Mouse (Mus musculus): ENCODE results near the gene Mta2. TPM values are rescaled to one million over a fixed set of nuclear protein-coding genes. Genes with fewer than 3 reads are reported as not detected.
"Not testable (repeated sequence)": the region's sequence is repeated elsewhere in the genome, so short reads cannot be mapped to it uniquely, and the experiment has no call there.

The Mta2 gene
- polyA plus RNA-seq (2017; shearing (Covaris generic)) = 100 to 1,000 TPM in 1 of 2 experiments, 10 to 100 TPM in 1; 58.5 to 101 TPM

GRCm38 (mm10) chr19:8941515-8942217, at the start of gene Mta2:
Gene Mta2, plus strand, starts transcription at chr19:8941875.
- ATAC-seq = peak; percentile 93

DNA sequence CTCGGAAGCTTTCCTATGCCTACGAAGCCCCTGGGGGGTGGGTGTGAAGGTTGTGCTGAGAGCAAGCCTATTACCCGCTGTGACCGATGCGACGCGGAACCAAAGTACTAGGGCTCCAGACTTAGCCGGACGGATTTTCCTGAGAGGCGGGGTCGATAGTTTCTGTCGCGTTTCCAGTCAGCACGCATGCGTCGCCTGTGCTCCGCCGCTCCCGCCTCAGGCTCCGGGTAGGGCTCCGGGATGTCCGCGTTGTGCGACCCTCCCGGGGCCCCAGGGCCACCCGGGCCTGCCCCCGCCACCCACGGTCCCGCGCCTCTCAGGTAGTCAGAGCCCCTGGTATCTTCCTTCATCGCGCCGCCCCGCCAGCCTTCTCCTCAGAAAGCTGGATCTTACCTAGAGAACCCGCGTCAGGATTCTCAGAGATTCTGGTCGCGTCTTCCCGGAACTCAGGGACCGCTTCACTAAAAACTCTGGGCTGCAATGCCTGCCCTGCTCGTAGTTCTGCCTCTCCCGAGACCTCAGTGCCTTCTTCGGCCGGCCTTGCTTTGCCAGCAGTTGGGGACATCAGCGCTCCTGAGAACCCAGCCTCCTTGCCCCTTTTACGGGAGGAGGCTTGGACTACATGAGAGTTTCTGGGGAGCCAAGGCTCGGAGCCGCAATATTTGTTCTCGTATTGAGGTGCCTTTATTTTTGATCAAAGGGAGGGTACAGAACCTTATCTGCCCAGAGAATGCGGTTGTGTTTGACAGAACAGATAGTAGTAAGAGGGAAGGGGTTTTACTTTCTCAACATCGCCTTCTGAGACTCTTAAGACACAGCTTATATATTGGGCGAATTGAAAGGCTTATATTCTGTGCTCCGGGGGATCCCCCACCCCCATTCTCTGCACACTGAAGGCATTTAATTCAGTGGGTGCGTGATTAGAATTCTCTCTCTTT, 48.6 kb upstream of the Mta2 start, which contains the start of gene Ints5:
Ints5 (plus strand) TSS at position 177 of the 938 bp plus-strand sequence.
- peak; percentile 15 for ATAC-seq

DNA sequence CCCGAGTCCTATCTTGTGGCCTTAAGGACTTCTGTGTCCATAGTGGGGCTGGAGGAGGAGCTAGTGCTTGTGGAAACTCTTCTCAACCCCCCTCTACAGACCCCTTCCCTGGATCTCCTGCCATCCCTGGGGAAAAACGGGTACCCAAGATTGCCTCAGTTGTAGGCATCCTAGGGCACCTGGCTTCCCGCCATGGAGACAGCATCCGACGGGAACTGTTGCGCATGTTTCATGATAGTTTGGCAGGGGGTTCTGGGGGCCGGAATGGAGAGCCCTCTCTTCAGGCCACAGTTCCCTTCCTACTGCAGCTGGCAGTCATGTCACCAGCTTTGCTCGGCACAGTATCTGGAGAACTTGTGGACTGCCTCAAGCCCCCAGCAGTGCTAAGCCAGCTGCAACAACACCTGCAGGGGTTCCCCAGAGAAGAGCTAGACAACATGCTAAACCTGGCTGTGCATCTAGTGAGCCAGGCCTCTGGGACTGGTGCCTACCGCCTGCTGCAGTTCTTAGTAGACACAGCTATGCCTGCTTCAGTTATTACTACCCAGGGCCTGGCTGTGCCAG, 46.2 kb upstream of the Mta2 start:
- ATAC-seq = no peak

DNA sequence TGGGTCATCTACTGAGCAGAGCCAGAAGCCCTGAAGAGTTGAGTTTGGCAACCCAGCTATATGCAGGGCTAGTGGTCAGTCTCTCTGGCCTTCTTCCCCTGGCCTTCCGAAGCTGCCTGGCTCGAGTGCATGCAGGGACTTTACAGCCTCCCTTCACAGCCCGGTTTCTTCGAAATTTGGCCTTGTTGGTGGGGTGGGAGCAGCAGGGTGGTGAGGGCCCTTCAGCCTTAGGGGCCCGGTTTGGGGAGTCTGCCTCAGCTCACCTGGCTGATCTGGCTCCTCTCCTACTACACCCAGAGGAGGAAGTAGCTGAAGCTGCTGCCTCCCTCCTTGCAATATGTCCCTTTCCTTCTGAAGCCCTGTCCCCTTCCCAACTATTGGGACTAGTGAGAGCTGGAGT, 45.4 kb upstream of the Mta2 start:
- ATAC-seq = not testable (repeated sequence)

DNA sequence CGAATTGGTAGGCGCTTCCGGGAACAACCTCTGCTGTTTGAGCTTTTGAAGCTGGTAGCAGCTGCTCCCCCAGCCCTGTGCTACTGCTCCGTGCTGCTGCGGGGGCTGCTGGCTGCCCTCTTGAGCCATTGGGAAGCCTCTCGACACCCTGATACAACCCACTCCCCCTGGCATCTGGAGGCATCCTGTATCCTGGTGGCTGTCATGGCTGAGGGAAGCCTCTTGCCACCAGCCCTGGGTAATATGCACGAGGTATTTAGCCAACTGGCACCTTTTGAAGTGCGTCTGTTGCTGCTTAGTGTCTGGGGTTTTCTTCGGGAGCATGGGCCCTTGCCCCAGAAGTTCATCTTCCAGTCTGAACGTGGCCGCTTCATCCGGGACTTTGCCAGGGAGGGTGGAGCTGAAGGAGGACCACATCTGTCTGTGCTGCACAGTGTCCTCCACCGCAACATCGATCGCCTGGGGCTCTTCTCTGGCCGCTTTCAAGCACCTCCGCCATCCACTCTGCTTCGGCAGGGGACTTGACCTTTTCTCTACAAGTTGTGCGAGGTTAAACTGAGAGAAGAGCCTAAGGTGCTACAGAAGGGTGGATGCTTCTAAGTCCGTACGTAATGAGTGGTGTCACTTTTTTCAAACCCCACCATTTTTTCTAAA, 44.3 kb upstream of the Mta2 start:
- not testable (repeated sequence) for ATAC-seq

- peak; percentile 98 for ATAC-seq
These were observed 43.7 kb upstream of the Mta2 start, which contains the start of gene Ganab for GRCm38 (mm10) chr19:8897865-8898495. Gene Ganab, plus strand, starts transcription at chr19:8898071.

DNA sequence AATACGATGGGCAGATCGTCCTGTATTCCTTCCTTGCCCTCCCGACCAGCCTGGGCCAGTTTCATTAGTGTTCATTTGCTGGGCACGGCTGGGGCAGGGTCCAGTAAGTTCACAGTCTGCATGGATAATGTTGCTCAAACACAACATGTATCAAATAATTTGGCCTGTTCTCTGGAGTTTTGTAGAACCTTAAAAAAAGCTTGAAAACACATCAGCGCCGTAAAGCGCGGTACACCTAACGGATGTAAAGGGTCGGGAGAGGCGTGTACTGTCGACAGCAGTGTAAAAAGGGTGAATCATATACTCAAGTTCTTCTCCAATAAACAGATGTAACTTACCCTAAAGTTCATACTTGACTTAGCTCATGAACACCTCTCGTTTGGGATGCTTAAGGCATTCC, 43.1 kb upstream of the Mta2 start:
- ATAC-seq = no peak

GRCm38 (mm10) chr19:8899079-8899478, 42.6 kb upstream of the Mta2 start:
- no peak for ATAC-seq

DNA sequence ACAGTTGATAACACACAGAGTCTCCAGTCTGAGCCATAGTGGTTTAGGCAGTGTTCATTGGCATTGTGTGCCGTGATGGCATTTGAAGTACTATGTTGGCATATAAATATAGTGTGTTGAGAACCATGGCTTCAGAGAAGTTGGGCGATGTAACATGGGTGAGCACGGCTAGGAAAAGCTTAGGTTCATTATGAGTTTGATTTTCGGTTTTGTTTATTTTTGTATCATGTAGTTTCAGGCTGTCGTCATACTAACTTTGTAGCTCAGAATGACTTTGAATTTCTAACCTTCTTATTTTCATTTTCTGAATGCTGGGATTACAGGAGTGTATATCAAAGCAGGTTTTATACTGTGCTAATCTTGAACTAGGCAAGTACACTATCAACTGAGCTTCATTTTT, 38.3 kb upstream of the Mta2 start:
- ATAC-seq = no peak

DNA sequence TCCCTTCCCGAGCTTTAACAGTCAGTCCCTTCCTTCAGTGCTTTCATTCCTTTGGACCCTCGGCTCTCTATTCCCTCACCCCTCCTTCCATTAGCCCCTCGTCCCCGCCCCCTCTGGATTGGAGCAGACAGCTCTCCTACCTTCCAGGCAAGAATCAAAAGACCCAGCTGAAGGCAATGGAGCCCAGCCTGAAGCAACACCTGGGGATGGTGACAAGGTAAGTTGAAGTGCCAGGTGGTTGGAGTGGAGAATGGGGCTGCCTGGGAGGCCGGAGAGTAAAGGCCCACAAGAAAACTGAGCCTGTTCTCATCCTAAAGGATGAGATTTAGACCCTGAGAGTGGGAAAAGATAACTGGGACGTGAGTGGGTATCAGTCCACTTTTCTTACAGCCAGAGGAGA, 33.1 kb upstream of the Mta2 start:
- no peak for ATAC-seq

- no peak for ATAC-seq
These were observed 29.9 kb upstream of the Mta2 start for GRCm38 (mm10) chr19:8911810-8912209.

DNA sequence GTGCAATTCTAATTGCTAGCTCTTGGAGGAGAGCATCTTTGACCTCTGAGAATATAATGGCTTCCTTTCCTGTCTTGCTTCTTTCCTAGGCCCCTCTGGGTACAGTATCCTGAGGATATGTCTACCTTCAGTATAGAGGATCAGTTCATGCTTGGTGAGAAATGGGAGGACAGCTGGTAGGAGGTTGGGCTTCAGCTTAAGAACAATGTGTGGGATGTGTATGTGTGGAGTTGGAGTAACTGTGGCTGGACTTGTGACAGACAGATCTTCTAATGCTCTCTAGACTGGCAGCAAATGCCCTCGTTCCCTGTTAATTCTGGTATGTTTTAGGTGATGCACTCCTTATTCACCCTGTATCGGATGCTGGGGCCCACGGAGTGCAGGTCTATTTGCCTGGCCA, 27.5 kb upstream of the Mta2 start:
- ATAC-seq = no peak

- ATAC-seq = peak; percentile 31
These were observed 22.7 kb upstream of the Mta2 start for GRCm38 (mm10) chr19:8919000-8919399.

DNA sequence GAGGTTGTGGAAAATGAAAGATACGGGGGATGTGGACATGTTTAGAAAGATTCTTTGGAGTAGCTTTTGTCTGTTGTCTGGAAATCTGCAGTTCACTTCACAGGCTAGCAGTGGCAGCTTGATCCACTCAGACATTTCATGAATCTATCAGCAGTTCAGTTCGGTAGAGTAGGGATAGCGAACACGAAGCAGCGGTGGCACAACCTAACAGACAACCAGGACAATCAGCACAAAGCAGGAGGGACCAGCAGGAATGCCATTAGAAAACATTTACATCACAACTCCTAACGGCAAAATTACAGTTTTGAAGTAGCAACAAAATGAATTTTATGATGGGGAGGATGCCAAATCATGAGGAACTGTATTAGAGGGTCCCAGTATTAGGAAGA, 22.0 kb upstream of the Mta2 start:
- ATAC-seq = no peak

DNA sequence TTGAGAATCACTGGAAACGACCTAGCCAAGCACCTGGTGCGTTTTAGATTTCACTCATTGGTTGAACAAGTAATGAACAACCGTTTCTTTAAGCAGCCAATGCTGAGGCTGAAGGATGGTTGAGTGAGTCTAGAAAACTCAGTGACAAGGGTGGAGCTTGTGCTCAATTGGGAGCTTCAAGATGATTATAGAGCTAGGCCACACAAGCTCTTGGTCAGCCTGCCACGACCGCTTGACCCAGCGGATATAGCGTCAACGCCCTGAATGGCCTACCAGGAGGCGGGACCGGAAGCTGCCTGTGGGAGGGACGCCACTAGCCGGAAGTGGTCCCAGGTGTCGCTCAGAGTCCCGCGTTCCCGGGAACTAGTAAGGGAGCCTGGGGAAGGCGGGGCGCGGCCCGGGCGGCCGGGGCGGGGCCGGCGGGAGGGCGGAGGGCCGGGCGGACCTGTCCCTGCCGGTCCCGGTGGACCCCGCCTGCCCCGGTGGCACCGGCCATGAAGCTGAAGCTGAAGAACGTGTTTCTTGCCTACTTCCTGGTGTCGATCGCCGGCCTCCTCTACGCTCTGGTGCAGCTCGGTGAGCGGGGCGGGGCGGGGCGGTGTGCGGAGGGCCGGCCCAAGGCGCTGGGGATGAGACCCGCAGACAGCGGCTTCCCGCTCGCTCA, 21.5 kb upstream of the Mta2 start, which contains the start of gene B3gat3:
B3gat3 (plus strand) TSS at position 302 of the 664 bp plus-strand sequence.
- peak; percentile 61 for ATAC-seq

DNA sequence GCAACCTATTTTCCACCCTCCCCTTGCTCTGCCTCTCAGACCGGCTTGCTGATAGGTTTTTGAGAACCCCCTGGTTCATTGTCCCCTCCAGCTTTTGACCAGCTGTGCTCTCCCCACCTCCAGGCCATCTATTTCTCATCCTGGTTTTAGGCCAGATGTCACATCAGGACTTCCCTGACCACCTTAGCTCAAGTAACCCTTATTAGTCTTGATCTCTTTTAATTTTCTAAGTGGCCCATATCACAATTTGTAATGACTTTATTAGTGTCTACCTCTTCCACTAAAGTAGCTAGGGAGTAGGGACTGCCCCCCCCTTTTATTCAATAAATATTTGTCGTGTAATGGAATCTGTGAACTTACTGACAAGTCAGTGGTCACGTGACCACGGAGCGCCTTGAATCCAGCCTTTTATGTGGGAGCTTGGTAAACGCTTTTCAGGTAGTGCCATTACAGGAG, 20.8 kb upstream of the Mta2 start:
- peak; percentile 19 for ATAC-seq

GRCm38 (mm10) chr19:8921741-8922140, 19.9 kb upstream of the Mta2 start:
- no peak for ATAC-seq

DNA sequence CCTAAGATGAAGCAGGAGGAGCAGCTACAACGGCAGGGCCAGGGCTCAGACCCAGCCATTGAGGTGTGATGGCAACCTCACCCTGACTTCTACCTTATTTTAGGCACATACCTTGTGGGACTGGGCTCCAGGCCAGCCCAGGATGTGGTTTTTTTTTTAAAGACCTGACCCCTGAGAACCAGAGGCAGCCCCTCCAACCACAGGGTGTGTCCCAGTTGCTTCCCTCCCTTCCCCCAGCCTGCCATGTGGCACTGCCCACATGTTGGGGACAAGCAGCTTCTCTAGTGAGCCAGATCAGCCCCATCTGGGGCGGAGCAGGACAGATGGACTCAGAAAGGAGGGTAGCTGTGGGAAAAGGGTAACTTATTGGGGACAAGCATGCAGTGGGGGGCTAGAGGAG, 14.9 kb upstream of the Mta2 start:
- peak; percentile 30 for ATAC-seq

DNA sequence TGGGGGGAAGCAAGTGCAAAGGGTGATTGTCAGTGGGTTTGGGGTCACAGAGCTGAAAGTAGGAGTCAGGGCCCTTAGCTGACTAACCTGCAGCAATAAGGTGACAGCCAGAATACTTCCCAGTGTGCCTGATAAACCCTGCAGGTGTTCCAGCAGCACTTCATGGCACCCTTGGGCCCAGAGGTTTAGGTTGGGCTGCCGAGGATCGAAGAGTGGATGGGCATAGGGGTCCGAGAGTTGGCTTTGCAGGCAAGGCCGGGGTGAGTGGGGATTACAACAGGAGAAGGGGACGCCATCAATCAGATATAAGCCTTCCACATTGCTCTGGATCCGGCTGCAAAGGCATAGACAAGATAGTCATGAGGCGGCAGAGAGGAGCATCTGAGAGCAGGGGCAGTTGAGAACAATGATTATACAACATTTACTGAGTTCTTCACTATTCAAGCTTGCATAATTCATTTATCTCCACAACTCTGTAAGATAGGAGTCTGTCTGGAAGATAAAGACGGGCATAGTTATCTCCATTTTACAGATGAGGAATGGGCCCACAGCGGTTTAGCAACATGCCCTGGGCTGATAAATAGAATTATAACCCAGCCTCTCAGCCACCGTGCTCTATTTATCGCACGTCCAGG, 13.7 kb upstream of the Mta2 start:
- no peak for ATAC-seq

DNA sequence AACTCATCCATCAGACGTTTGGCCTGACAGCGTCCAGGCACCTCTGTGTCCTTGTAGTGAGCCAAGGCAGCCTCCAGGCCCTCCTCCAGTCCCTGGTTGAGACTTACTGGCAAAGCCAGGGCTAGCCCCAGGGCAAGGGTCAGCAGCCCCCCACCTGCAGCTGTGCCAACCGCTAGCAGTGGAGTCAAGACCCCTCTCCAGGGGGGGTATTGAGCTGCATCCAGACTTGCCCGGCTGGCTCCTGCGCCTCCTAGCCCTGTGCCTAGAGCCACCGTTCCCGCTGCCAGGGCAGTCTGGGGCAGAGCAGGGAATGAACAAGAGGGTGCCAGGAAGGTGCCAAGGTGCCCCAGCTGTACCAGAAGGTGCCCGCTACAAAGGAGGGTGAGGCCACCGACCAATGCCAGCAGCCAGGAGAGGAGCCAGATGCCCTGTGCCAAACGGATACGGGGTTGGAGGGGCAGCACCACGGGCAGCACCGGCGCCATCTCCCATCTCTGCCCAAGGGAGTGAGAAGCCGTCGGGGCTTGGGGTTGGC, 12.9 kb upstream of the Mta2 start:
- no peak for ATAC-seq

Data from activated CD4-positive, CD25-positive, alpha-beta regulatory T cell, adult 4 months (primary cell).